Mouse (Mus musculus): ENCODE results near the gene Zfp827.

GRCm38 (mm10) chr8:79103923-79104580 lies 75.8 kb downstream of the Zfp827 start:
- TF ChIP-seq CTCF (IDR thresholded peaks at IDR 0.05; ENCODE audit: low read depth, low read length), result no peak
- no peak for TF ChIP-seq POLR2AphosphoS5 (IDR thresholded peaks at IDR 0.05; ENCODE audit: insufficient replicate concordance, low read depth, low read length)
- TF ChIP-seq GATA1 (IDR thresholded peaks at IDR 0.05; ENCODE audit: borderline replicate concordance, low read length), result no peak

All from G1E (cell line).